Mouse (Mus musculus) left cerebral cortex, adult 18-20 months (tissue): ENCODE data around the gene Ccrl2. TPM values are rescaled to one million over a fixed set of nuclear protein-coding genes. Genes with fewer than 3 reads are reported as not detected.
A peak's percentile ranks its signal among the peaks of the same experiment; 100 is the strongest.

Source experiments
- DNase-seq, 2 experiments: peaks; one replicate each; pipeline ENCODE4 v3.0.0; 2021 to 2022; ENCODE audit warnings: low spot score in 2 of 2, mixed read lengths in 1 of 2
- long read RNA-seq, 2 experiments: library from polyadenylated mRNA; stranded (forward); transcript quantifications; one replicate each; pipeline ENCODE4 v2.0.0; 2021
- total RNA-seq, 2 experiments: library from RNA; stranded (reverse); gene quantifications; 2 replicates each; pipeline ENCODE4 v1.2.3; 2021

Ccrl2 gene
- 1 to 10 TPM in 1 of 2 experiments, under 1 TPM in 1; 0.82 to 1.2 TPM for total RNA-seq
- long read RNA-seq, experiment 1 = 0 reads
- long read RNA-seq, experiment 2, partial matches to known transcripts = 0 of 2 reads
- long read RNA-seq, experiment 2, other reads (novel, unspliced or antisense) = 0 of 2 reads

DNA sequence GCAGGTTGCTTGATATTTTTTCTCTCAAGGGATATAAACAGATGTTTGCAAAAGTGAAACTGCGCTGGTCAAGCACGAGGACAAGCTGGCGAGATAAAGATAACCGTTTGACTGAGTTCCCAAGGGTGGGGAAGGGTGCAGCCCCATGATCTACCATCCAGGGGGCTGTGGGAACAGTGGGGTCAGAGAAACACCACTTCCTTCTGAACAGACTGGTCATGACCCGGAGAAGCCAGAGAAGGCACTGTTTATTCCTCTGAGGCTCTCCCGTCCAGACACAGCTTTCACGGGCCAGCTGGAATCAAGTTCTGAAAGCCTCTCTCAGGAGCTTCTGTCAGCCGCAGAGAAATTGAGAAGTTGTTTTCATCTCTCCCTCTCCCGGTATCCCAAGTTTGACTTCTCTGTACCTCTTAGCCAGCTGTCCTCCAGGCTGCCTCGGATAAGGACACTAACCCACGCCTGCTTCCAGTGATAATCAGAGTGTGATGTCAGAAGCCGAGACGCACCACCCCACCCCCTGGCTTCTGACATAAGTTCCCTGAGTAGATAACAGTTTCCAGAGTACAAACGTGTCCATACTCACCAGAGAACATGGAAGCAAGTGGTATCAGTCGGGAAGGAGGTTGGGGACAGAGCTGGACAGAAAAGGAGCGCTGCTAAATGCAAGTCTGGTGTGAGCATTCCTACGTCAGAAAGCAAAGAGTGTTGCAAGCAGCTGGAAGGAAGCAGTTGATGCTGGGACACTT, at the start of gene Ccrl2:
TSS of gene Ccrl2 (minus strand) at position 722 of the 746 bp plus-strand sequence.
- peak in 1 of 2 experiments; percentile 6 for DNase-seq

DNA sequence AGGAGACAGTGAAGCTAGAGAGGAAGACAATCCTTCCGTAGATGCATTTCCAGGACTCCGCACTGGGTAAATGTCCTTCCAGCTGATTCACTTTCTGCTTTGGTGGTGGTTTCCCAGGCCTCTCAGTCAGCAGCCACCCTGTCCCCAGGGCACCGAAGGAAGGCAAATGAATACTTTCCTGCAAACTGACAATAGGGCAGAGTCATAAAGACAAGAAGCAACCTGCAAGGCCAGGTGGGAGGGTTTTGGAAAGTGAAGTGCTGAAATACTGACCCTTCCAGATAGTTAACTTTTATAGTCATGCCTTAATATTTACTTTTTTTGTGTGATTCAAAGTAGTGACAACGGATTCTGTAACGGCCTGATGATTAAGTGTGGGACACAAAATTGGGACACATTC, 46.6 kb upstream of the Ccrl2 start:
- no peak for DNase-seq

DNA sequence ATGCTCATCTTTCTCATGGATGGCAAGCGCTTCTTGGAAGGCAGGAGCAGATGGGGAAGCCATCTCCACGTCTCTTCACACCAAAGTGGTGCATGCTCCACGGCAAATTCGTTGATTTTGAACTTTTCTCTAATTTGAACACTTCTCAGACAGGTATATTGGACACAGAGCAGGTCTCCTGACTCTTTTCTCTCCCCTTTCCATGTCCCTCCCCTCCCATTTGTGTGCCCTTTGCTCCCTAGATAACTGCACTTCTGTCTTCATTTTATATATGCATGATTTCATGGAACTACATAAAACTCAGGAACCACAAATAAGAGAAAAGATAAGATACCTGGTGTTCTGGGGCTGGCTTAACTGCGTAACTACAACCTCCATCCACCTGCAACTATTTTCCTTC, 46.0 kb upstream of the Ccrl2 start:
- DNase-seq = no peak

DNA sequence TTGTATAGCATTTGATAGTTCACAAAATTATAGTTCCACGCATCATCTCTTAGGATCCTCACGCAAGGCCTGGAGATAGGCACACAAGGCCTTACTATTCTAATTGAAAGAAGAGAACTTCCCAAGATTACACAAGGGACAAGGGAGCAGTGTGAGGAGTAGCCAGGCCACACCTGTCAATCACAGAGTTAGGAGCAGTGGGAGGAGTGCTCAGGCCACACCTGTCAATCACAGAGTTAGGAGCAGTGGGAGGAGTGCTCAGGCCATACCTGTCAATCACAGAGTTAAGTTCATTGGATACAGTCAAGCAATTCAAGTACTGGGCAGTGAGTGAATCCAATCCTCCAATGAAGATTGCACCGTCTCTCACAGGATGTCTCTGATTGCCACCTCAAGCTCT, 43.1 kb upstream of the Ccrl2 start:
- no peak for DNase-seq

DNA sequence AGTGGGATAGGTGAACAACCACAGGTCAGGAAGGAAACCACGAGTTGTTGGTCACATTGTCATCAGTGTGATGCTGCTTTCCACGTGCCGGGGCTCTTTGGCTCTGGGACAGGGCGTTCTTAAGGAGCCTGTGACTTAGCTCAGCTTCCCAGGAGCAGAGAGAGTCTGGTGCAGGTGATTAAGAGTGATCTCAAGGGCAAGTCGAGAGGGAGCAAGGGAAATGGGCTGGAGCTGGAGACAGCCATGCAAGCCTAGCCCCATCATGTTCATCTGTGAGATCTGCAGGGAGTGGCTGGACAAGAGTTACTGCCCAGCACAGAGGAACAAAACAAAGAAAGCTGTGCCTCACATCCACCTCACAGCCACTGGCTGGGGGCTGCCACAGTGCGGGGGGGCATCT, 40.2 kb upstream of the Ccrl2 start:
- no peak for DNase-seq

DNA sequence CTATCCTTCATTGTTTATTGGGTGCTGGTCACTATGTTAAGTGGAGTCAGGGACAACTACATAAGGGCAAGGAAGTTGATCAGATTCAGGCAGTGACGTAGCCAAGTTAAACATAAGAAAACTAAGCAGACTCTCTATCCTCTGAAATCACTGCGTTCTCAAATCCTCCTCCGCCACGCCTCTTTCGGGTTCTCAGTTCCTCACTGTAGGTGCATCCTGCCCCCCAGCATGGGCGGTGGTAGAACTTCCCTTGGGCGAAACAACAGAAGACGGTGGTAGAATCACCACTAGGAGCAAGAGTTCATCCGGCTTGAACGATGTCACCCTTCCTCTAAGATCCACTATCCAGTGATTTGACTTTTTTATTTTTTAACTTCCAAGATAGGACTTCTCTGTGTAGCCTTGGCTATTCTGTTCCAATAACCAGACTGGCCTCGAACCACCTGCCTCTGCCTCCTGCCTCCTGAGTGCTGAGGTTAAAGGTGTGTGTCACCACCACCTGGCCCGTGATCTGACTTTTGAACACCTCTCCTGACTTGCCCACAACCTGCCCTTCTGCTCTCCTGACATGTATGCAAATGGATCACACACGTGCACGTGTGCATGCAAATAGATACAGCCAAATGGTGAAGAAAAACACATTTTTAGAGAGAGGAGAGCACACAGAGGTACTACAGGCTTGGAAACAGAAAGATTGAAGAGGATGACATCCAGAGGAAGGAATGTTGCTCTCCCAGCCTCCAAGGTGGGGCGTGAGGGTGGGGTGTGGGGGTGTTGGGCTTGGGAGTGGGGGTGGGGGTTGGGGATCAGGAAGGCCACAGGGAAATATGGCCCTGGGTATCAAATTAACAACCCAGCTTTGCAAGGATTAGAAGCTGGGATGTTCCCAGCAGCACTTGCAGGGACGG, 39.4 kb upstream of the Ccrl2 start:
- no peak for DNase-seq

DNA sequence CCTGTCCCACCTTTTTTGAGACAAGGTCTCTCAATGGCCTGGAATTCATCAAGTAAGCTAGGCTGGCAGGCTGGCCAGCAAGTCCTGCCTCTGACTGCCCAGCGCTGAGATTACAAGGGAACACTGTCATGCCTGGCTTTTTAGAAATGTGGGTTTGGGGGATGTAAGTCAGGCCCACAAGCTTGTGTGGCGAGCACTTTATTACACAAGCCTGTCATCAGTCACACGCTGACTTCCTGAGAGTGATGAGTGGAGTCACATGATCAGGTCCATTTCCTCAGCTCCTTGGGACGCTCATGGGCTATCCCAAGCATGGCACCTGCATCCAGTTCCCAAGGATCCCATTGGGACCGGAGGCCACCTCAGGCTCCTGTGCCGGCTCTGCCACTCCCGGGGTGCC, 38.4 kb upstream of the Ccrl2 start:
- no peak for DNase-seq

DNA sequence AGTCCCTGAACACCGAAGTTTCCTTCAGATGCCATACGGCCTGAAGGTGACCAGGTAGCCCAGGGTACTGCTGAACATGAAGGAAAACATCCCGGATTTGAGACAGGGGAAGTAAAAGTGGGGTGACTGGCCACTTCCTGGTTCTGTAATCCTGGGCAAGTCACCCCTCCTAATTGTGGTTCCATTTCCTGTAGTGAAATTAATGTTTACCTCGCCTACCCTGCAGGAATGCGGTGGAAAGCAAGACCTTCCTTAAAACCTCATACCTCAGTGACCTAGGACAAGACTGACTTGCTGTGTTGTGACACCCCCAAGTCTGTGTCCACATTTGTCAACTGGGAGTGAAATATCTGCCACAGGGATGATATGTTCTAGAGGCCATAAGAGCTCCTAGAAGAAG, 37.3 kb upstream of the Ccrl2 start:
- DNase-seq = no peak

DNA sequence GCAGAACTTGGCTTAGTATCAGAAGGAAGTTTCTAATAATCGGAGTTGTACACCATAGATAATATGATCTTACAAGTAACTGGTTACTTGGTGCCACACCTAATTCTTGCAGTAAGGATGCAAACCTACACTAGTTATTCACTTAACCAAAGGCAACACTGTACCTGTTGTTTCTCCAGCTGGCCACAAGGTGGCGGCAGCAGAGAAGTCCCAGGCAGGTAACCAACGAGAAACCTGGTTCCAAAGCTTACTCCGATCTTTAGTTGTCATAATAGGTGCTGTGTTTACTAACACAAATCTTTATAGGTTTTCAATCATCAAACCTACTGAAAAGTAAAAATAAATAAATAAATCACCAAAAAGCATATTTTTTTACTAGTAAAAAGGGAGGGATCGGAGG, 35.8 kb upstream of the Ccrl2 start:
- peak; percentile 60 to 61 for DNase-seq

DNA sequence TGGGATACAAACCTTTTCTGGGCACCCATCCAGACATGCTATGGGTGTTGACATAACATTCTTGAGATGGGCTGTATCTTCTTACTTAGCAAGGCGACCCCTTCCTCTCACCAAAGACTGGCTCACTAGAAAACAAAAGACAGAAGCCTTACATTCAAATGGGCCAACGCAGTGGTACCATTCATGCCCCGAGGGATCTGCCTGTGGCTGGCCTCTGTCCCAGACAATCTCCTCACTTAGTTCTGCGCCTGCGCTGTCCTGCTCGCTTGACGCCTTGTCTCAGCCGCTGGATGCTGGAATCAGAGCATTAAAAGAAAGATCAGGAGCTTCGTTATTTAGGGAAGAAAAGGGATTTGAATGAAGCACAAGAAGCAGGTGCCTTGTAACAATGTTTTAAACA, 35.3 kb upstream of the Ccrl2 start:
- peak; percentile 21 to 43 for DNase-seq

DNA sequence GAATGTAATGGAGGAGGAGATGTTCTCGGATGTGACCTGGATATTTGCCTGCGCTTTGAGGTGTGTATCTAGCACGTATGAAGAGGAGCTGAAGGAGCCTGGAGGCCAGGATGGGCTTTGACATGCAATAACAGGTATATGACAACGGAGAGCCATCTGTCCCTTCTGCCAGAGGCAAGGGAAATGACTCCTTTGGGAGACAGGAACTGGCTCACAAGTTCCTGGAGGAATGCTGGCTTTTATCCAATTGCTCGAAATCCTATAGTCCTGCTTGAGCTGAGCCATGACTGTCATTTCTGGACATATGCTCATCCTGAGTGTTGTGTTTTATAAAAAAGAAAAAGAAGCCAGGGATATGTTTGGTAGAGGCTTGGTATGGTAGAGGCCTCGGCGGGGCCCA, 31.6 kb upstream of the Ccrl2 start:
- DNase-seq = no peak

DNA sequence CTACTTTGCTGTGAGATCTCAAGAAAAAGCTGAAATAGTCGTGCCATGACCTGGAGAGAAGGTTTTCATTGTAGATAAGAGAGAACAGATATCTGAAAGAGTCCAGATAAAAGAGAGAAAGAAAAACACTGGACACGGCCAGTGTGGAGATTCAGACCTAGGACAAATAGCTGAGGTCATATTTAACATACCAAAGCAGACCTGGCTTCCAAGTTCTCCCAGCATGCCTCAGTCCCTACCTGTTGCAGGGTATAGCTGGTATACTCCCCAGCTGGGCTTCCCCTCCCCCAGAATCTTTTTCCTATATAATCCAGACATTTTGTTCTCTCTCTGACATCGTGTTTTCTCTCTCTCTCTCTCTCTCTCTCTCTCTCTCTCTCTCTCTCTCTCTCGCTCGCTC, 30.6 kb upstream of the Ccrl2 start:
- DNase-seq = no peak

DNA sequence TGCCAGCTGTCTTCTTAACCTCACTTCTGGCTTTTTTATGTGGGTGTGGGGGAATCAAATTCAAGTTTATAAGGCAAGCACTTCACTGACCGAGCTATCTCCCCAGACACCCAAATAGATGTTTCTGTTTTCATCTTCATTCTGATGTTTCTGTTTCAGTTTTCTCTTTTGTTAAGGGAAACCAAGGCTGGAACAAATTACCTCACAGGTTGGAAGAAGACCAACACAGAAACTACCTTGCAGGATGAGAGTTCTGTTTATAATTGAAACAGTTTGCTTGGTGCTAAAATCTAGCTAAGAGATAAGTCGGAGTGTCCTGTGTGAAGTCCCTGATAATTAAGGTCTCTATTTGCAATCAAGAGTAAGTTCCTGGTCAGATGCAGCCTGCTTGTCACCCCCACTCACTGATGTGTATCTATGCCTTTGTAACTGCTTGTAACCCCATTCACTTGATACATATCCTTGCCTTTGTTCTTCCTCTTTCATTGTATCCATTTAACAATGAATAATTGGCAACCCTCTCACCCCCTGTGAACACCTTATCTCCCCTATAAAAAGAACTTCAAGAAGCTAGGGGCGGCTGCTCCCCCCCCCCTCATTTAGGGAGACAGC, 29.8 kb upstream of the Ccrl2 start:
- no peak for DNase-seq

DNA sequence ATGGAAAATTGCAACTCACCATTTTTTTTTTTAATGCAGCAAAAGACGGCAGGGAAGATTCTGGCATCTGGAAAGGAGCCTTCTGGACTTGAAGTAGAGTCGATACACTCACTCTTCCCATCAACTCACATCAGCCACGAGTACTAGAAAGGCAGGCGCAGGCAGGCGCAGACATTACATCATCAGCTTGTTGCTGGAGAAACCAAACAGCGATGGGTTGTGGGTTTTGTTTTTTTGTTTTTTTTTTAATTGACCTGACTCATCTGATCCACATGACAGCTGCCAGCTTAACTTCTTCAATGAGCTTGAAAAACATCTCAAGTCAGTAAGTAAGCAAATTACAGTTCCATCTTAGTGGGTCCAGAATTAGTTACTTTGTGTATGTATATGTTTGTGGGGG, 28.8 kb upstream of the Ccrl2 start:
- no peak for DNase-seq

DNA sequence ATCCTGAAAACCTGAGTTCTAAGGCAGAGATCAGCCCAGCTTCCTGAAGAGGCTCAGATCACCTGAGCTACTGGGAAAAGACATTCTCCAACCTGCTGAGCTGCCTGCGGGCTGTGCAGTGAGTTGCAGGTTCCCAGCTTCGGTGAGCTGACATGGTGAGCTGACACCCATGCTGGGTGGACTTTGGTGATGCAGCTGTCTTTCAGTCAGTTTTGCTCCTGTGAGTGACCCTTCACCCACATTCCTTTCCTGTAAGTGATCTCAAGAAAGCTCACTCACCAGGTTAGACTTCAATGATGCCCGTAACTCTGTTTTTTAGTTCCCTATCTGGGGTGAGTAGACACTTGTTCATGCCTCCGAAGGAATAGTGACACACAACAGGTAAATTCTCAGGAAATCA, 28.0 kb upstream of the Ccrl2 start:
- no peak for DNase-seq

DNA sequence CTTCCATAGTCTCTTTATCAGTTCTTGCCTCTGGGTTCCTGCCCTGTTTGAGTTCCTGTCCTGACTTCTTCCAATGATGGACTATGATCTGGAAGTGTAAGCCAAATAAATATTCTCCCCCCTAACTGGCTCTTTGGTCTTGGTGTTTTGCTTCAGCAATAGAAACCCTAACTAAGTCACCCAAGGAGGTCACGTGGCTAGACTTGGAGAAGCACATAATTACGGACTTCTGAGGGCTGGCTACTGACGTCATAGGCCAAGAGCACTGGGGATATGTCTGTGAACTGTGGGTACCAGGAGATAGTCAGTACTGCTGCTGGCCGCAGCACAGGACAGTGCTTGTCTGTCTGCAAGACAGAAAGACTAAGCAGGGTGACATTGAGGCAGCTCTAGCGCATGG, 24.4 kb upstream of the Ccrl2 start:
- DNase-seq = no peak

DNA sequence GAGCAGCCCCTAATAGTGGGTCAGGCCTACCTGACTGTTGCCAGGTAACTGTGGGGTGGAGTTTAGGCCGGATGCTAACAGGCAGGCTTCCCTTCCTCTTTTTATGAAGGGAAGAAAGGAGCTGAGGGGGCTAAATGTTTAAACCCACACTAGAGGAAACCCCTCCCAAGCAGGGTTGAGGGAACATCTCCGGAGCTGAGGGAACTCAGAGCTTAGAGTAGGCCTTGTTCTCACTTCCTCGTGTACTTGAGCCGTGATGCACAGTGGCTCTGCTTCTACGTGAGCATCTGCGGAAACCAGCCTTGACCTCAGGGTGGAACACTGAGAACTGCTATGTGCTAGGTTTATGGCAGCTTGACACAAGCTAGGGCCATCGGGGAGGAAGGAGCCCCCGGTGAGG, 23.5 kb upstream of the Ccrl2 start:
- DNase-seq = no peak

DNA sequence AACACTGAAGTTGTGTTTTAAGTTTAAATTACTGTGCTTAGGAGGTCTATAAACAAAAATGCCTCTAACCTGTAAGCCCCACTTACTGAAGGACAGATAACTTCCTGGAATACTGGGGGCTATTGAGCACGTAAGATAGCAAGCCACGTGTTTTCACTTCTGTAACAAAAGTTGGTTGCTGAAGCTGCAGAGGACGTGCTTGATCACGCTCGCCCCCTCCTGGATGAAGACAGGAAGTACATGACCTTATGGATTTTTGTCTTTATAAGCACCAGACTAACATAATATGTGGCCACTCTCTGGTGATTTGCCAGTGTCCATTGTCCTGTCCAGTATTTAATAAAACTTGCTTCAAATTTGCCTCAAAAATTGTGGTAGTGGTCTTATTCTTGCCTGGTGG, 20.4 kb upstream of the Ccrl2 start:
- DNase-seq = peak; percentile 21 to 33

DNA sequence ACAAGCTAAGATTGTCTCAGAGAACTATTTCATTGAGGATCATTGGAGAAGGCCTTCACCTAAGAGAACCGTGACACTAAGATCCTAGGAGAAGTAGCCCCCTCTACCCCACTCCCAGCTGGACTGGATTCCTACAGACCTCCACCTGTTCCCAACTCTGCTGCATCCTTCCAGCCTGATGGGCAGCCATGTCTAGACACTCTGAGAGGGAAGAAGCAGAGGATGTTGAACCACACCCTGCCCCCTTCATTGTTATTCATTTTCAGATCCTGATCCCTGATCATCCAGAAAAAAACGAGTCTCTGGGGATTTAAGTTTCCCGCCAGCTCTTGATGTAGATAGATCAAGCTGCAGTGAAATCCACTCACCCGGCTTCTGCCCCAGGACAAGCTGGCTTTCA, 15.7 kb upstream of the Ccrl2 start:
- DNase-seq = no peak

DNA sequence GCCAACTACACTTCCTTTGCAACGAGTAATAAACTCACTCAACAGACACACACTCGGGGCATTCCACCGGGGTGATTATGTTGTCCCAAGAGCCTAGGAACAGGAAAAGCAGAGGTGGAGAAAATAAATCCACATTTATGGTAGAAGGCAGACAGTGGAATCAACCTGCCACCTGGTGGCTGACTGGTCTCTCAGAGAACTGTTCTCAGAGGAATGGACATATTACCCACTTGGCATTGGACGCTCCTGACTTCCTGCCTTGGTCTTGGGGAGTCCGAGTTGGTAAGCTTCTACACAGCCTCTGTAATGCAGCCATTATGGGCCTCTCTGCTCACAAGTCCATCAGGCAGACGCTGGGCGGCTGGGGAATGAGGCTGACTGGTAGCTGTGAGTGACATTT, 14.9 kb upstream of the Ccrl2 start:
- peak; percentile 17 to 26 for DNase-seq

DNA sequence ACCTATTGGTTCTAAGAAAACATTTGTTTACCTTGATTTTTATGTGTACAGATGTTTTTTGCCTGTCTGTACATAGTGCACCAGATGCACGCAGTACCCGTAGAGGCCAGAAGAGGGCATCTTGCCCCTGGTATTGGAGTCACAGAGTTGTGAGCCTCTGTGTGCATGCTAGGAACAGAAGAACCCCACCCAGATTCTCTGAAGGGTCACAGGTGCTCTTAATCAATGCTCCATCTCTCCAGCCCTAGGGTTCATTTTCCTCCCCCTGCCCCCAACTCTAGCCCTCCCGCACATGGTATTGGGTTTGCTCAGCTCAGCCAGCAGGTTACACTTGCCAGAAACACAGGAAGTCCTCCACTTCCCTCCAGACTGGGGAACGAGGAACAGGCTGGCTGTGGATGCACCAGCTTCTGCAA, 13.2 kb upstream of the Ccrl2 start:
- peak; percentile 12 to 34 for DNase-seq

DNA sequence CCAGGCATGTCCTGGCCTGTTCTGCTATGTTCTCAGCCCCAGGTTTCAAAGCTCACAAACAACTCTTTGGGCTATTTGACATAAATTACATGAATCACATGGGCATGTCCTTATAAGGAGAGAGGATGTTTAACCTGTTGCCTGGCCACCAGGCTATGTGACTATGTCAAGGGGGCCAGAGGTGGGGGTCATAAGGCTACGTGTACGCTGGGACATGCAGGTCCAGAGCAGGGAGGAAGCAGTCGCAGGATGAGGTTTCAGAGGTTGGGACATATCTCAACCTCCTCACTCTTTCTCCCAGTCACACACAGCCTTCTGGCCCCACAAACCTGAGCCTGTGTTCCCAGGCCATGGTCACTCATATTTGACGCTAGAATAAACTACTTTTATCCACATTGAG, 9.7 kb upstream of the Ccrl2 start:
- no peak for DNase-seq
